Mouse (Mus musculus): ENCODE measurements around the gene Cxcl1. TPM values are rescaled to one million over a fixed set of nuclear protein-coding genes. Genes with fewer than 3 reads are reported as not detected.

Cxcl1 gene
- total RNA-seq, 2 experiments from 2014 or later = 0.45 to 0.72 TPM

GRCm38 (mm10) chr5:90888661-90889060 is 2.4 kb upstream of the Cxcl1 start:
- DNase-seq = no peak

GRCm38 (mm10) chr5:90891464-90891813 is 398 bp downstream of the Cxcl1 start:
- no peak for DNase-seq

- DNase-seq = no peak
These were observed 3.2 kb downstream of the Cxcl1 start for GRCm38 (mm10) chr5:90894231-90894630.

- no peak for DNase-seq
These were observed 6.4 kb downstream of the Cxcl1 start for GRCm38 (mm10) chr5:90897429-90897828.

DNA sequence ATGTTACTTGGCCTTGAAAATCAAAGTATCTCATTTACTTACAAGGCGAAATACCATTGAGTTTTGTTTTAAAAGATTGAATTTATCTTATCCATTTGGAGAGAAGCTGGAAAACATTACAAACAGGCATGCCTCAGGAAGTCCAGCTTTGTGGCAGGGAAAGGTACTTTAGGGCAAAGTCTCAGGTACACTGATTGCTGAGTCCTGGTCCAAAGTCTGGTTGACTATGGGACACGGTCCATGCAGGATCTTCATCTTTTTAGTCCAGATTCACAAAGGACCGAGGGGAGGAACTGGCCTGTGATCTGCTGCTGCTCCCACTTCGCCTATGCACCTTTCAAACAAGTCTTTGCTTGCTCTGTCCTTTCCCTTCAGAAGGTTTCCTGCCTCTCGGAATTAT is 8.3 kb downstream of the Cxcl1 start:
- no peak for DNase-seq

DNA sequence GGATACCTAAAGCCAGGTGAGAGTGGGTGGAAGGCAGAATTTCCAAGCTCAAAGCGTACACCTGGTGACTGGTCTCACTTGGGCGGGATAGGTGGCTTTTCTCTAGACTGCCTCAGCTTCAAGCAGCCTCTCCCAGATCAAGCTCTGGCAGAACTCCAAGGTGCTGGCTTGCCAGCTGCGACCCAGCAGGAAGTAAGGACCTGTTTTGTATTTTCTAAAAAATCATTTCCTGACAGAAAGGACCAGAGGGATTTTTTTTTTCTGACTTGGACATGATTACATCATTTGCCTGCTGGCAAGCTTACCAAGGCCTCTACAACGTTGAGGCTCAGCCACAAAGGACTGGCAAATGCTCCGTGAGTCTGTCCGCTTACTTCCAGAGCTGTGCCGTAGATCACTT is 9.1 kb downstream of the Cxcl1 start:
- DNase-seq = peak; percentile 71

GRCm38 (mm10) chr5:90900688-90901087 is 9.6 kb downstream of the Cxcl1 start:
- DNase-seq = no peak

DNA sequence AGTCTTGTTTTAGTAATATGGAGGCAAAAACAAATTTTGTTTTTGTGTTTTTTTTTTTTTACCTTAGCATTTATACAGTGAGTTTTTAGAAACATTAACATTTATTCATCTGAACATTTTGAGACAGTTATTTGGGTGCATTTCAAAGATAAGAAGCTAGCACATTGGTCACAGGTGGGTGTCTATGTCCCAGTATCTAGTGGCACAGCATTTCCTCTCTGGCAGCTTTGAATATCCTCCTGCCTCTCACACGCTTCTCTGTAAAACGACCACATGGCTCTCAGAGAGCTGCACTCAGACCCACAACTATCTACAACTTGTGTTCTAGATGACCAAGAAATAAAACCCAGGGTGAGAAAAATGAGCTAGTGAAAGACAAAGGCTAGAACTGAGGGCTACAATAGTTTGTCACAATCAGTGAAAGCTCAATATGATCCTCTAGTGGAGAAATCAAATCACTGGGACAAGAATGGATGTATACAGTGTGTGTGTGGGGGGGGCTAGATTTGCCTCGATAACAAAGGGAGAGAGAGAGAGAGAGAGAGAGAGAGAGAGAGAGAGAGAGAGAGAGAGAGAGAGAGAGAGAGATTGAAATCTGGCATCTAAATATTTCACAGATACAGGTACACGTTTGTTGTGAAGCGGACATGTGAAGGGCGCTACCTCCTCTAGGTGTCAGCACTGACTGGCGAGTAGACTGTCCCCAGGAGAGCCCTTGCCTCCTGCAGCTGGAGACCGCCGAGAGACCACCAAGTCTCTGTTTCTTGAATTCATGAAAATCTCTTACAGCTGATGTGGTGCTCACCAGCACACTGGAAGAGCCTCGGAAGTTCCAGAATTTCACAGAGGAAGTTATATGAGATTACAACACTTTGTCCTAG is 11.6 kb downstream of the Cxcl1 start:
- no peak for DNase-seq

GRCm38 (mm10) chr5:90903339-90904020 is 12.4 kb downstream of the Cxcl1 start, which contains the start of gene Cxcl2:
Cxcl2 (plus strand) TSS chr5:90903871.
- no peak for DNase-seq

DNA sequence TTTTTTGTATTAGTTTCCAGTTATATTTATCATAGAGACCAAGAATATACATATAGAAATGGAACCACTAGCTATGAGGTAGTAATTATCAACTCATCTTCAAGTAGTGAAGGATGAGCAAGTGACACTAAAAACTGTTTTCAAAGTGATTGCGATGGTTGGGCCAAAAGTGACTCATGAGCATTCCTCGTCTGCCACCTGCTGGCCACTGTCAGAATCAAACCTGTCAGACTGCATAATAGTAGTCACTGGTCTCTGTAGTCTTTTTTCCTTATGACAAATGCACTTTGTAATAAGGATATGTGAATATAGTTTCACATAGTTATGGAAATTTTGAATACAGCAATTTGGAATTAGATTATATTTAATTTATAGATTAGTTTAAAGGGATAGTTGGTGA is 17.9 kb downstream of the Cxcl1 start:
- DNase-seq = peak; percentile 70

- DNase-seq = no peak
These were observed 28.5 kb downstream of the Cxcl1 start for GRCm38 (mm10) chr5:90919495-90919894.

DNA sequence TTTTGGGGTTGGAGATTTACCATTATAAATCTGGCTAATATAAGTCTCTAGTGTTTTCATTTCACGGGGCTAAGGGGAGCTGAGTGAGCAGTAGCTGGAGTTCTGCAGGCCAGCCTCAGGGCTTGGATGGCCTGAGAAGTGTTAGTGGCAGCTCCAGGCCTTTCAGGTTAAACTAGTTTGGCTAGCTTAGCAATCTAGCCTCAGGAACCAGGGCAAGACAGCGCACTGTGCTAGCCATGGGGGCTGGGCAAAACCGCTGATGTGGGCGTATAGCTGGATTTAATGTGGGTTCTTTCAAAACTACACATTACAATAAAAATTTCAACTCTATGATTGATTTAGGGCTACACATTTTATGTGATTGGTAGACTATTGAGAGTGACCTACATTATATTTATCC is 31.9 kb downstream of the Cxcl1 start:
- no peak for DNase-seq

GRCm38 (mm10) chr5:90930546-90930945 is 39.5 kb downstream of the Cxcl1 start:
- DNase-seq = no peak

DNA sequence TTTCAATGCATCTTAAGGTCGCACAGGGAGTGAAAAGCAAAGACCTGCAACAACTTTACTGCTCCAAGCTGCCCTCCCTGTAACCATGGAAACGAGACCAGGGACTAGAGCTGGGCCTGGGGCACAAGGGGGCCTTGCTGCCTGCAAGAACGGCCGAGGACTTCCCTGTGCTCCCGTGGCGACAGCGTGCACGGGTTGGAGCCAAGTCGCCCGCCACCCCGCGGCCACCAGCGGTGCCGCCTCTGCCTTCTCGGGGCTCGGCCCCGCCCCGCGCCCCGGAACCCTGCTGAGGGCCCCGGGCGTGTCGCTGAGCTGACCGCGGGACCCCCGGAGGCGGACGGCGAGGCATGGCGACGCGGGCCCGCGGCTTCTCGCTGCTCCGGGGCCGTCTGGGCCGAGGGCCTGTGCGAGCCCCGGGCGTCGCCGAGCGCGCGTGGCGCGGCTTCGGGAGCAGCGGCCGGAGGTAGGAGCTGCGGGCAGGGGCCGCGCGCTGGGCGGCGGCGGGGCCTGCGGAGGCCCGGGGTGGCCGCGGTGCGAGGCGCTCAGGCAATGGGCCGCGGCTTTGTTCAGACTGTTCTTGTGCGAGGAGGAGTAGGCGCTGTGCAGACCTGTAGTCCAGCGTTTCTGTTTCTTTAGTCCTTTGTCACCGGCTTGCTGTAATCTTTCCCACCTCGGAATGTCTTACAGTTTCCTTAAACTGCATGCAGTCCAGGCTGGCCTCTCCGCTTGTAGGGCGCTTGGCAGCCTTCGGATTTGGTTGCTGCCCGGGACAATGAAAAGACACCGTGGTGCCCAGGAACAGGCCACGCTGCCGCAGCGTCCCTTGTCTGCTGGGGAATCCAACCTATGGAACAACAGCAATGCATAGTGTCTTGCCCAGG is 40.2 kb downstream of the Cxcl1 start, which contains the start of gene Mthfd2l:
Gene Mthfd2l (plus strand): TSS at position 147 of the 881 bp plus-strand sequence.
- DNase-seq = peak; percentile 90

GRCm38 (mm10) chr5:90931911-90932310 is 40.9 kb downstream of the Cxcl1 start:
- no peak for DNase-seq

DNA sequence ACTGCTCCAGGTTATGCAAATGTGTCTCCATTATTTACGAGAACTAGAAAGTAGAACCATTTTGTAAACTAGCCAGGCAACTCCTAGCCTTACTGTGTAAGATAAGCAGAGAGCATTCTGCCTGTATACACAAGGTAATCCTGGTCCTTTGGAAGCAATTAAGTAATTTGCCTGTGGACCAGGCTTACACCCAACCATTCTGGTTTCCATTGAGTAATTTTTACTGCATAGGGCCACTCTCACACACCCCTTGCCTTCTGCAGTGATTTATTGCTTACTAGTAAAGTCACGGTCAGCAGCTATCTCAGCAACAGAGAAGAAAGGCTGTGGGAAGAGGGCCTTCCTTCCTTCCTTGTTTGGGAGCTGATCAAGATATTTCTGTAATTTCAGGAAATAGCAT is 45.7 kb downstream of the Cxcl1 start:
- no peak for DNase-seq

Other genes starting within 250 kb of the Cxcl1 start
- gene Cxcl5, start 131.9 kb upstream of the Cxcl1 start, total RNA-seq (2021) = not detected
- 1 to 10 TPM; 1.7 to 2.9 TPM for gene Ppbp, start 122.7 kb upstream of the Cxcl1 start, total RNA-seq (2021)
- 10 to 100 TPM; 21.6 to 22.8 TPM for gene Pf4, start 118.8 kb upstream of the Cxcl1 start, total RNA-seq (2021)
- not detected for gene Cxcl3, start 105.1 kb upstream of the Cxcl1 start, total RNA-seq (2021)
- gene Cxcl15, start 96.7 kb upstream of the Cxcl1 start, total RNA-seq (2021) = not detected
- gene Cxcl2, start 12.6 kb downstream of the Cxcl1 start, total RNA-seq (2021) = not detected
- gene Mthfd2l, start 39.9 kb downstream of the Cxcl1 start, total RNA-seq (2021) = 10 to 100 TPM; 17.6 to 19.2 TPM
- under 1 TPM; 0.47 to 0.60 TPM for gene Epgn, start 136.2 kb downstream of the Cxcl1 start, total RNA-seq (2021)
- gene Ereg, start 183.4 kb downstream of the Cxcl1 start, total RNA-seq (2021) = under 1 TPM; 0.33 to 0.43 TPM
- under 1 TPM; 0.36 to 0.60 TPM for gene Areg, start 248.4 kb downstream of the Cxcl1 start, total RNA-seq (2021)